In genomic region chr2:26571400-26571799, GRCm38 (mm10) we compare ENCODE assay signal across 9 mouse cellular contexts. TPM values are rescaled to one million over a fixed set of nuclear protein-coding genes. Genes with fewer than 3 reads are reported as not detected.
DNase-seq lines count a peak whose midpoint lies in the region; ATAC-seq and TF ChIP-seq lines count a peak whose summit lies in the region.
"Had no signal": no experiment of that assay in that cellular context is flagged by ENCODE, and none has a peak within 500 bp of the region (broad histone marks: within the 10 kb centered on the region; RNA-seq: fewer than 3 reads in every experiment).

No protein-coding gene starts in this region.

- WGBS in kidney, embryonic 14.5 days, result 60% methylated on average over 9 of the region's 9 CpGs
- 80% methylated on average over 9 of the region's 9 CpGs for WGBS in embryonic facial prominence, embryonic 11.5 days
- WGBS in intestine, embryonic 15.5 days, result 63% methylated on average over 9 of the region's 9 CpGs
- 42% methylated on average over 9 of the region's 9 CpGs for WGBS in liver, postnatal 0 days (ENCODE audit: insufficient replicate concordance)

- DNase-seq in kidney, adult 8-10 months, result no peak
- DNase-seq in embryonic facial prominence, embryonic 11.5 days (ENCODE audit: low spot score), result no peak
- no peak for DNase-seq in liver, postnatal 0 days
- DNase-seq in ovary, postnatal 36 days (ENCODE audit: low spot score), result no peak
- no peak for DNase-seq in spleen, postnatal 36 days (ENCODE audit: low spot score in 2 of 2)
- no peak for DNase-seq in adrenal gland, adult (ENCODE audit: inconsistent age in 2 of 2, low spot score in 1 of 2)

- H3K27me3 ChIP-seq in kidney, embryonic 14.5 days (ENCODE audit: control insufficient read depth, insufficient read depth, low read length), result no peaks in the 10 kb centered on the region
- H3K27me3 ChIP-seq in embryonic facial prominence, embryonic 11.5 days (ENCODE audit: control insufficient read depth, insufficient read depth, low read length), result no peaks in the 10 kb centered on the region
- H3K27me3 ChIP-seq in intestine, embryonic 15.5 days (replicated peaks), result no peaks in the 10 kb centered on the region; the same call in 1 of the 2 replicates
- no peaks in the 10 kb centered on the region for H3K27me3 ChIP-seq in liver, postnatal 0 days (ENCODE audit: insufficient read depth, low read length)

- peaks cover 14% of the 10 kb centered on the region for H3K4me1 ChIP-seq in kidney, embryonic 14.5 days (ENCODE audit: control insufficient read depth, insufficient read depth, low read length)
- H3K4me1 ChIP-seq in embryonic facial prominence, embryonic 11.5 days (ENCODE audit: control insufficient read depth, insufficient read depth, low read length), result no peaks in the 10 kb centered on the region
- H3K4me1 ChIP-seq in intestine, embryonic 15.5 days (replicated peaks), result peaks cover 18% of the 10 kb centered on the region; the same call in 1 of the 2 replicates
- peaks cover 22% of the 10 kb centered on the region; the same call in 1 of the 2 replicates for H3K4me1 ChIP-seq in liver, postnatal 0 days (ENCODE audit: insufficient read depth)

- ATAC-seq in kidney, embryonic 14.5 days (ENCODE audit: low FRiP score, low TSS enrichment), result peak; percentile 28; the same call in 1 of the 2 replicates
- no peak for ATAC-seq in embryonic facial prominence, embryonic 11.5 days (replicated peaks; ENCODE audit: insufficient number of reproducible peaks, low FRiP score, low TSS enrichment, low read depth)
- no peak for ATAC-seq in intestine, embryonic 15.5 days
- peak; percentile 39; the same call in 1 of the 2 replicates for ATAC-seq in liver, postnatal 0 days

- no peak overlapping the region for H3K9ac ChIP-seq in kidney, embryonic 14.5 days (ENCODE audit: low read depth, low read length)
- no peak overlapping the region for H3K9ac ChIP-seq in embryonic facial prominence, embryonic 11.5 days (replicated peaks; ENCODE audit: low read length)
- no peak overlapping the region for H3K9ac ChIP-seq in intestine, embryonic 15.5 days
- H3K9ac ChIP-seq in liver, postnatal 0 days (replicated peaks), result no peak overlapping the region

- peak; percentile 19; the same call in 1 of the 2 replicates for TF ChIP-seq CTCF in liver, postnatal 0 days (IDR thresholded peaks at IDR 0.05; ENCODE audit: low read depth)

- no peak overlapping the region for H3K4me3 ChIP-seq in kidney, embryonic 14.5 days (ENCODE audit: low read length)
- no peak overlapping the region for H3K4me3 ChIP-seq in embryonic facial prominence, embryonic 11.5 days (ENCODE audit: low read depth, low read length)
- H3K4me3 ChIP-seq in intestine, embryonic 15.5 days (replicated peaks), result no peak overlapping the region
- no peak overlapping the region for H3K4me3 ChIP-seq in liver, postnatal 0 days (ENCODE audit: low read depth, low read length)
- H3K4me3 ChIP-seq: left cerebral cortex, adult 2 months had no signal

- TF ChIP-seq EP300 in liver, postnatal 0 days (IDR thresholded peaks at IDR 0.05; ENCODE audit: low read depth), result no peak

- no peak overlapping the region for H3K4me2 ChIP-seq in kidney, embryonic 14.5 days (replicated peaks; ENCODE audit: low read depth, low read length)
- H3K4me2 ChIP-seq in embryonic facial prominence, embryonic 11.5 days (ENCODE audit: low read depth, low read length), result no peak overlapping the region
- no peak overlapping the region for H3K4me2 ChIP-seq in intestine, embryonic 15.5 days (replicated peaks)
- 0 out of 2 replicates have a peak overlapping the region, but pooled peaks have one; percentile 18 for H3K4me2 ChIP-seq in liver, postnatal 0 days (ENCODE audit: low read depth, low read length)

- H3K27ac ChIP-seq in kidney, embryonic 14.5 days (ENCODE audit: low read depth, low read length), result peak overlapping the region; percentile 65; the same call in 1 of the 2 replicates
- peak overlapping the region; percentile 3; the same call in 1 of the 2 replicates for H3K27ac ChIP-seq in embryonic facial prominence, embryonic 11.5 days (replicated peaks; ENCODE audit: low read depth, low read length)
- H3K27ac ChIP-seq in intestine, embryonic 15.5 days, result peak overlapping the region; percentile 48
- H3K27ac ChIP-seq in liver, postnatal 0 days (ENCODE audit: low read depth), result peak overlapping the region; percentile 70

- H3K36me3 ChIP-seq in kidney, embryonic 14.5 days (ENCODE audit: control insufficient read depth, insufficient read depth, low read length), result no peaks in the 10 kb centered on the region
- H3K36me3 ChIP-seq in embryonic facial prominence, embryonic 11.5 days (replicated peaks; ENCODE audit: control insufficient read depth, insufficient read depth, low read depth, low read length), result no peaks in the 10 kb centered on the region
- H3K36me3 ChIP-seq in intestine, embryonic 15.5 days, result no peaks in the 10 kb centered on the region
- no peaks in the 10 kb centered on the region for H3K36me3 ChIP-seq in liver, postnatal 0 days (replicated peaks; ENCODE audit: insufficient read depth, low read length)

- H3K9me3 ChIP-seq in kidney, embryonic 14.5 days (ENCODE audit: control insufficient read depth, low read length), result no peaks in the 10 kb centered on the region
- no peaks in the 10 kb centered on the region for H3K9me3 ChIP-seq in embryonic facial prominence, embryonic 11.5 days (replicated peaks; ENCODE audit: control insufficient read depth, low read length)
- H3K9me3 ChIP-seq in intestine, embryonic 15.5 days, result no peaks in the 10 kb centered on the region
- no peaks in the 10 kb centered on the region for H3K9me3 ChIP-seq in liver, postnatal 0 days (ENCODE audit: low read length)

RNA-seq across cellular contexts. Expression of gene Egfl7, which starts 8.4 kb away (rescaled TPM):
- polyA plus RNA-seq in kidney, embryonic 14.5 days (2014; fragmentation: Nextera tagmentation; extraction: Ambion mirVana), result 172 and 194 TPM in 2 replicates
- polyA plus RNA-seq in embryonic facial prominence, embryonic 11.5 days (2014; fragmentation: Nextera tagmentation; extraction: Ambion mirVana), result 54.3 and 74.6 TPM in 2 replicates
- polyA plus RNA-seq in intestine, embryonic 15.5 days (2015; fragmentation: Nextera tagmentation; extraction: Ambion mirVana), result 113 and 124 TPM in 2 replicates
- 49.6 and 53.0 TPM in 2 replicates for polyA plus RNA-seq in liver, postnatal 0 days (2015; fragmentation: Nextera tagmentation; extraction: Ambion mirVana)

RNA-seq across cellular contexts. Expression of gene Gm20532, which starts 15.0 kb away (rescaled TPM):
- polyA plus RNA-seq in kidney, embryonic 14.5 days (2014; fragmentation: Nextera tagmentation; extraction: Ambion mirVana), result not detected in 2 replicates
- polyA plus RNA-seq in embryonic facial prominence, embryonic 11.5 days (2014; fragmentation: Nextera tagmentation; extraction: Ambion mirVana), result not detected in 2 replicates
- not detected in 2 replicates for polyA plus RNA-seq in intestine, embryonic 15.5 days (2015; fragmentation: Nextera tagmentation; extraction: Ambion mirVana)
- not detected in 2 replicates for polyA plus RNA-seq in liver, postnatal 0 days (2015; fragmentation: Nextera tagmentation; extraction: Ambion mirVana)

RNA-seq across cellular contexts. Expression of gene Agpat2, which starts 32.8 kb away (rescaled TPM):
- 30.0 and 41.4 TPM in 2 replicates for polyA plus RNA-seq in kidney, embryonic 14.5 days (2014; fragmentation: Nextera tagmentation; extraction: Ambion mirVana)
- polyA plus RNA-seq in embryonic facial prominence, embryonic 11.5 days (2014; fragmentation: Nextera tagmentation; extraction: Ambion mirVana), result 8.7 and 13.1 TPM in 2 replicates
- 79.9 and 90.3 TPM in 2 replicates for polyA plus RNA-seq in intestine, embryonic 15.5 days (2015; fragmentation: Nextera tagmentation; extraction: Ambion mirVana)
- 215 and 221 TPM in 2 replicates for polyA plus RNA-seq in liver, postnatal 0 days (2015; fragmentation: Nextera tagmentation; extraction: Ambion mirVana)

RNA-seq across cellular contexts. Expression of gene Notch1, which starts 54.9 kb away (rescaled TPM):
- 33.4 and 45.1 TPM in 2 replicates for polyA plus RNA-seq in kidney, embryonic 14.5 days (2014; fragmentation: Nextera tagmentation; extraction: Ambion mirVana)
- 17.2 and 17.7 TPM in 2 replicates for polyA plus RNA-seq in embryonic facial prominence, embryonic 11.5 days (2014; fragmentation: Nextera tagmentation; extraction: Ambion mirVana)
- polyA plus RNA-seq in intestine, embryonic 15.5 days (2015; fragmentation: Nextera tagmentation; extraction: Ambion mirVana), result 11.3 and 12.2 TPM in 2 replicates
- polyA plus RNA-seq in liver, postnatal 0 days (2015; fragmentation: Nextera tagmentation; extraction: Ambion mirVana), result 2.0 and 2.1 TPM in 2 replicates

RNA-seq across cellular contexts. Expression of gene Fam69b, which starts 56.9 kb away (rescaled TPM):
- 30.3 and 39.1 TPM in 2 replicates for polyA plus RNA-seq in kidney, embryonic 14.5 days (2014; fragmentation: Nextera tagmentation; extraction: Ambion mirVana)
- polyA plus RNA-seq in embryonic facial prominence, embryonic 11.5 days (2014; fragmentation: Nextera tagmentation; extraction: Ambion mirVana), result 40.4 and 44.4 TPM in 2 replicates
- polyA plus RNA-seq in intestine, embryonic 15.5 days (2015; fragmentation: Nextera tagmentation; extraction: Ambion mirVana), result 31.1 and 32.6 TPM in 2 replicates
- polyA plus RNA-seq in liver, postnatal 0 days (2015; fragmentation: Nextera tagmentation; extraction: Ambion mirVana), result 0.48 and 0.56 TPM in 2 replicates

Comparison
In these comparisons a context has a peak if more than half of its experiments do, and no peak if none do; other contexts are left out.
1. ATAC-seq: peak in kidney, embryonic 14.5 days (single experiment) and liver, postnatal 0 days (single experiment); none in embryonic facial prominence, embryonic 11.5 days (single experiment) and intestine, embryonic 15.5 days (single experiment).
2. H3K27ac ChIP-seq: peak in every context shown above with its lines; median percentile 70 in liver, postnatal 0 days; 65 in kidney, embryonic 14.5 days; 48 in intestine, embryonic 15.5 days; 3 in embryonic facial prominence, embryonic 11.5 days.